Mouse (Mus musculus) monocyte, adult 2 months (primary cell): ENCODE measurements around the gene Runx1.

Source experiments
- DNase-seq, 2 experiments: peaks; one replicate each; pipeline ENCODE4 v3.0.0; 2022; ENCODE audit warnings: low spot score in 2 of 2, low read depth in 1 of 2

Gene Runx1

DNA sequence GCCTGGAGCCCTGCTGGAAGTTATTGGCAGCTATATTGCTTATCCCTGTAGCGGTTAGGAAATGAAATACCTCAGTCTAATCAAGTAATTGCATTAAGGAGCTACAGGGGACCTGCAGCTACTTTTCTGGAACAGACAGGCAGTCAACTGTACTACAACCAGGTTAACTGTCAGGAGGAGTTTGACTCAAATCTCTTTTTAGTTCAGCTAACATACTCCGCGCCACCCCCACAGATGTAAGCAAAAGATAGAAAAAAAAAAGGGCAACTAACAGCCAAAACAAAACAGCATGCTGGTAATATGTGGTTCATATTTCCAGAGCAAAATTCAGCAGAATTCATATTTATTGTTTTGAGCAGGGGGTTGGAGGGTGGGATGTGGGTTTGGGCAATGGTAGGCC, 72.0 kb downstream of the Runx1 start:
- no peak for DNase-seq

- no peak for DNase-seq
Measured at GRCm38 (mm10) chr16:92753139-92753538, 72.8 kb downstream of the Runx1 start.

GRCm38 (mm10) chr16:92748272-92748671, 77.7 kb downstream of the Runx1 start:
- DNase-seq, result no peak

DNA sequence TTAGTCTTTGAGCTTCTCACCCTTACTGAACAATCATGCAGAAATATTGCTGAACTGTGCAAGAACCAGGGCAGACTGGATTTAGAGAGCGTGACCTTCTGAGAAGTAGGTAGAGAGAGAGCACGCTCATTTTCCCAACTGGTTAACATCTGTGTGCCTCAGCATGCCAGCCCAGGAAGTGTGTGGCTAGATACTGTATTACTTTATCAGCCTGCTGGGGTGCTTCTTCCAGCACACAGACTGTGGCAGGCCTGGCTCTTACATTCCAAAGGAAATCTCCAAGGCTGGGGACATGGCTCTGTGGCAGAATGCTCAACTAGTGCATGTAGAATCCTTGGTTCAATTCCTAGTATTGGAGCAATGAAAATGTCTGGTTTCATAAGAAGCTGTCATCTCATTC, 78.9 kb downstream of the Runx1 start:
- no peak for DNase-seq

GRCm38 (mm10) chr16:92745239-92745638, 80.7 kb downstream of the Runx1 start:
- no peak for DNase-seq

- no peak for DNase-seq
Measured at GRCm38 (mm10) chr16:92744172-92744777, 81.7 kb downstream of the Runx1 start.

GRCm38 (mm10) chr16:92743755-92744154, 82.2 kb downstream of the Runx1 start:
- DNase-seq, result no peak

DNA sequence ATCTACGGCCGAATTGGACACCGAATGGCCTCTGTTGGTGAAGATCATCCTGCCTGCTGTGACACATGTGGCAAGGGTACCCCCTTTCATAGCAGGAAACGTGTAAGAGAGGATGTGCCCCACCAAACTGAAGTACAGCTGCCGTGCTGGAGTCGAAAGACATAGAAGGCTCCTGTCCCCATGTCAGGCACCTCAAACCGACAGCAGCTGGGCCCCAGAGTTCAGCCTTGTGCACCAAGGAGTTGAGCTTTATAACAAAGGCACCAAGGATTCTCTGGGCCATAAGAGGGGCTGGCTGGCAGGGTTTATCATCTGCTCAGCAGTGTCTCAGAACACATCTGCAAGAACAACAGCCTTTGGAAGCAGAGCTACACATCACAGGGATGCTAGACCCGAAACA, 84.6 kb downstream of the Runx1 start:
- DNase-seq, result no peak

GRCm38 (mm10) chr16:92740541-92740940, 85.4 kb downstream of the Runx1 start:
- DNase-seq, result no peak

GRCm38 (mm10) chr16:92739997-92740396, 86.0 kb downstream of the Runx1 start:
- DNase-seq, result no peak

DNA sequence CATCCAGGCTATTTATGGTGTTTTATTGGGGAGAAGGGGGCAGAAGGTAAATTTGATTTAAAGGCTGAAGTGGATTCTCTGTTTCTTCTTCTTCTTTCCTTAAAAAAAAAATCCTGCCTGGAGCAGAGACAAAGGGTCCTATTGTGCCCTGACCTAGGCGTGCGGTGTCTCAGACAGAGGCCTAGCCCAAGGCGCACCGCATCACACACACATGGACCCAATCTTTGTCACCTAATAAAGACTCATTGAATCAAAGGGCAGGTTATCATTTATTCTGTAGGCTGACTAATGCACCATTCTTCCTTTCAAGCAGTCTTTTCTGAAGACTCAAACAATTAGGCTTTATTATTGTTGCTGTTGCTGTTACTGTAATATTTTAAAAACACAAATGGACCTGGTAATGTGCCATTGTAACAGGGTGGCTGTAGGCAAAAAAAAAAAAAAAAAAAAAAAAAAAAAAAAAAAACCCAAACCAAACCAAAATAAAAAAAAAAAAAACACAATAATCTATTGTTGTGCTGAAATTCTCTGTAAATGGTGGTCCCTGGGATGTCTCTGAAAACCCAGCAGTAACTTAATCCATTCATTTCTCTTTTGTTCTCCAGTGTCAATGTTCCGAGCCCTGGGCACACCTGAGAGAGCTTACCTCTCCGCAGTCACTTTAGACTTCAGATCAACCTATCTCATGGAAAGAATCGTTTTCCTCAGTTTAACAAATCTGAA, 86.7 kb downstream of the Runx1 start:
- no peak for DNase-seq

DNA sequence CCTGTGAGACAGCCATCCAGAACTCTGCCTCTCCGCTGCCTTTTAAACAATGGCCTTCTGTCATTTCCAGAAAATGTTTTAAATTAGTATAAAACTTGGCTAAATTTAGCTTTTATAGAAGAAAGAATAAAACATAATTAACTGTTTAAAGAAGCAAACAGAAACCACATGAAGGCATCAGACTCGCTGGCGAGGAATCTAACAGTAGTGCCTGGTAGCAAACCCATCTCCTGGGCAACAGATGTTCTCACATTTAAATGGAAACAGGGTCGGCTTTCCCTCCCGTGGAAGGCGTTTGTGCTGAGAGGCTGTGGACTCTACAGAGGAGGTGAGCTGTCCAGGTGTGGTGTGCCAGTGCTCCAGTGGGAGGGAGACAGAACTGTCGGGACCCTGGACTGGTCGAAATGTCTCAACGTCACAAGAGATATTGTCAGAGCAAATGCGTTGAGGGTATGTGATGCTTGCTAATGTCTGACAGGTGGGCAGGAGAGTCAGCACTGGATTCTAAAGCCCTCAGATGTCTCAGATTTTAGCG, 87.4 kb downstream of the Runx1 start:
- no peak for DNase-seq

DNA sequence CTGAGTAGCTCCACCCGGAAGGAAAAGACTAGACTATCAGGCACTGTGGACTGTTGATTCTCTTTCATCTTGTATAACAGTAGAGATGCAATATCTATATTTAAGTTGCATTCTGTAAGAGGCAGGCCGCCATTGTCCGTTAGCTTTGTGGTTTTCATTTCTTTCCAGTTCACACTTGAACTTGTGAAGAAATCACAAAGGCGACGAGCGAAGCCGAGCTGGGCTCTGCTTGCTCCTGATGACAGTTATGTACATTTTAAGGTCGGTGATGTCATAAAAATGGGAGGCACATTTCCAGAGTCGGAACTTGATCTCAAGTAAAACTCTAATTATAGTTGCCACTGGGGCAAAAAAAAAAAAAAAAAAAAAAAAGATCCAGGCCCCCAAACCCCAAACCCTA, 99.1 kb downstream of the Runx1 start:
- DNase-seq, result no peak

DNA sequence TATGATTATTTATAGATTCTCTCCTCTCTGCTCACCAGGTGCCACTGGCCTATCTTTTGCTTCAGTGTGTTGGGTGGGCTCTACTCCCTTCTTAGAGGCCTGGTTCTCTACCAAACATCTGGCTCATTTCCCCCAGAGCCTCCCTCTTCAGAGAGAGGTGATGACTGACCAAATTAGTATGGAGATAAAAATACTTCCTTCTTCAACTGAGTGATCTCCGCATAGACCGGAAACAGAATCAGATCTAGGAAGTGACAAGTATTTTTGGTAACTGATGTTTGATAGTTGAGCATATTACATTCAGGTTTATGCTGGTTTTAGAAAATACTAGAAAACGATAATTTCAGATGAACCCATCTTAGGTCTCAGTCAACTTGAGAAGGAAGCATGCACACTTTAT, 101.4 kb downstream of the Runx1 start:
- no peak for DNase-seq

GRCm38 (mm10) chr16:92720678-92721077, 105.3 kb downstream of the Runx1 start:
- no peak for DNase-seq

GRCm38 (mm10) chr16:92719725-92720124, 106.2 kb downstream of the Runx1 start:
- DNase-seq, result no peak

DNA sequence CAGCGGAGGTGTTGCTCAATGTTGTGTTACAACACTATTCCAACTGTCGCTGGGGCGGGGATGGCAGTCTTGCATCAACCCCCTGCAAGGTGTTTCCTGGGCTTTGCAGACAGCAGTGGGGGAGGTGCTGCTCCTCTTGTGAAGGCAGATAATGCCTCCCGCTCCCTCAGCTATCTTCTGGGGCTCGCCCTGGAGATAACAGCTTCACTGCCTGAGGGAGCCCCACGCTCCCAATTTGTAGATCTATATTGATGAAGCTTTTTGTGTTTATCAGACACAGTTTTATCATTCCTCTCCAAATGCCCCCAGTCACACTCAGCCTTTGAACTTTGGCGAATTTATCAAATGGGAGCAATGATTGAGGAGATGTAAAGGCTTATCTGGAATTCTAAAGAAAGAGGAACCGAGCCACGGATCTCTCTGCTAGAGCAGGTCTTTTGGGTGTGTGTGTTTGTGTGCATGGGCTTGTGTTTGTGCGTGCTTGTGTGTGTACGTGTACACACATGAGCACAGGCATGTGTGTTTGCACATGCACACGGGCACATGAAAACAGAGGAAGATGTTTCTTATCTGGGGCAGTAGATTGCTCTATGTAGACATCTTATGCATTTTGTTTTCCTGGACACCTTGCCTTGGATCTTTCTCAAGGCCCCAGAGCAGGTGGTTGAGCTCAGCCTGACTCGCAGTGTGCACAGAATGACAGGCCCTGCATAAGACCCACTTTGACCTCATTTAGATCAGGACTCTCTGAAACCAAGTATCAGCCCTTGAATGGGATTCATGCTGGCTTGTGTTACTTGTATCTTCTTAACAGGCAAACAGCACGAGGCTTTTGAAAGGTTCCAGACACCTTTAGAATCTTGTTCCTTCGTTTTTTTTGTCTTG, 110.1 kb downstream of the Runx1 start:
- DNase-seq, result peak; percentile 50 to 70

- no peak for DNase-seq
Measured at GRCm38 (mm10) chr16:92710161-92710560, 115.8 kb downstream of the Runx1 start.

- no peak for DNase-seq
Measured at GRCm38 (mm10) chr16:92708718-92709117, 117.2 kb downstream of the Runx1 start.

- DNase-seq, result no peak
Measured at GRCm38 (mm10) chr16:92707712-92708111, 118.2 kb downstream of the Runx1 start.

GRCm38 (mm10) chr16:92707146-92707545, 118.8 kb downstream of the Runx1 start:
- no peak for DNase-seq
